Mouse (Mus musculus): ENCODE measurements around the gene Unc13b. TPM values are rescaled to one million over a fixed set of nuclear protein-coding genes. Genes with fewer than 3 reads are reported as not detected.

Unc13b gene
- total RNA-seq, 2 experiments from 2014 or later = 20.3 to 25.2 TPM

GRCm38 (mm10) chr4:43206989-43207388 lies 148.2 kb downstream of the Unc13b start:
- intact Hi-C loops (cut with DNase I) = no loop called here
- DNase-seq = no peak

- intact Hi-C loops (cut with DNase I) = no loop called here
- DNase-seq = peak; percentile 4 to 10
These were observed 150.4 kb downstream of the Unc13b start for GRCm38 (mm10) chr4:43209081-43209579.

GRCm38 (mm10) chr4:43209673-43210072 lies 150.9 kb downstream of the Unc13b start:
- no peak for DNase-seq
- intact Hi-C loops (cut with DNase I) = no loop called here

GRCm38 (mm10) chr4:43216491-43216890 lies 157.7 kb downstream of the Unc13b start:
- intact Hi-C loops (cut with DNase I) = no loop called here
- DNase-seq = no peak

- intact Hi-C loops (cut with DNase I) = no loop called here
- no peak for DNase-seq
These were observed 159.2 kb downstream of the Unc13b start for GRCm38 (mm10) chr4:43217997-43218396.

GRCm38 (mm10) chr4:43231821-43232220 lies 173.1 kb downstream of the Unc13b start:
- DNase-seq = no peak
- intact Hi-C loops (cut with DNase I) = no loop called here

GRCm38 (mm10) chr4:43232985-43233384 lies 174.2 kb downstream of the Unc13b start:
- intact Hi-C loops (cut with DNase I) = no loop called here

GRCm38 (mm10) chr4:43233489-43233888 lies 174.7 kb downstream of the Unc13b start:
- no peak for DNase-seq
- intact Hi-C loops (cut with DNase I) = no loop called here

More at GRCm38 (mm10) chr4:43232985-43233384, 174.2 kb downstream of the Unc13b start:
- no peak for DNase-seq

GRCm38 (mm10) chr4:43236898-43237297 lies 178.1 kb downstream of the Unc13b start:
- DNase-seq = no peak
- intact Hi-C loops (cut with DNase I) = no loop called here

GRCm38 (mm10) chr4:43240716-43241115 lies 182.0 kb downstream of the Unc13b start:
- no peak for DNase-seq
- intact Hi-C loops (cut with DNase I) = no loop called here

- intact Hi-C loops (cut with DNase I) = loop anchor here (2.0 kb wide), 1 partner anchor 195 kb away; no protein-coding TSS in a partner anchor
- DNase-seq = no peak
These were observed 185.3 kb downstream of the Unc13b start for GRCm38 (mm10) chr4:43244022-43244421.

GRCm38 (mm10) chr4:43245776-43246175 lies 187.0 kb downstream of the Unc13b start:
- intact Hi-C loops (cut with DNase I) = loop anchor here (2.0 kb wide), 1 partner anchor 197 kb away; no protein-coding TSS in a partner anchor
- no peak for DNase-seq

- DNase-seq = no peak
- intact Hi-C loops (cut with DNase I) = no loop called here
These were observed 189.3 kb downstream of the Unc13b start for GRCm38 (mm10) chr4:43248026-43248425.

- DNase-seq = no peak
- intact Hi-C loops (cut with DNase I) = no loop called here
These were observed 190.2 kb downstream of the Unc13b start for GRCm38 (mm10) chr4:43248909-43249308.

- DNase-seq = no peak
- intact Hi-C loops (cut with DNase I) = no loop called here
These were observed 192.5 kb downstream of the Unc13b start for GRCm38 (mm10) chr4:43251269-43251668.

- no peak for DNase-seq
- intact Hi-C loops (cut with DNase I) = no loop called here
These were observed 198.3 kb downstream of the Unc13b start for GRCm38 (mm10) chr4:43257040-43257439.

GRCm38 (mm10) chr4:43258556-43258955 lies 199.8 kb downstream of the Unc13b start:
- intact Hi-C loops (cut with DNase I) = no loop called here

GRCm38 (mm10) chr4:43259435-43259834 lies 200.7 kb downstream of the Unc13b start:
- no peak for DNase-seq
- intact Hi-C loops (cut with DNase I) = no loop called here

More at GRCm38 (mm10) chr4:43258556-43258955, 199.8 kb downstream of the Unc13b start:
- DNase-seq = no peak

GRCm38 (mm10) chr4:43260096-43260495 lies 201.3 kb downstream of the Unc13b start:
- intact Hi-C loops (cut with DNase I) = no loop called here
- peak in 1 of 2 experiments; percentile 23 for DNase-seq

GRCm38 (mm10) chr4:43262821-43263220 lies 204.1 kb downstream of the Unc13b start:
- intact Hi-C loops (cut with DNase I) = no loop called here
- no peak for DNase-seq

GRCm38 (mm10) chr4:43266146-43266545 lies 207.4 kb downstream of the Unc13b start:
- intact Hi-C loops (cut with DNase I) = no loop called here
- no peak for DNase-seq

GRCm38 (mm10) chr4:43266623-43267322 lies 208.0 kb downstream of the Unc13b start, which contains the start of gene Atp8b5:
Atp8b5 (plus strand) TSS chr4:43267159.
- peak; percentile 76 to 82 for DNase-seq
- intact Hi-C loops (cut with DNase I) = loop anchor here (1.0 kb wide), 2 partner anchors 115 to 154 kb away; partner anchors contain the start of gene Rusc2

Measured in heart, postnatal 14 days (tissue).